Mouse (Mus musculus) retina, postnatal 1 day (tissue): ENCODE data around the gene Gm10912.
A peak's percentile ranks its signal among the peaks of the same experiment; 100 is the strongest.
"Not testable (repeated sequence)": the region's sequence is repeated elsewhere in the genome, so short reads cannot be mapped to it uniquely, and the experiment has no call there.

Experiments used
- DNase-seq: peaks from one replicate; pipeline ENCODE4 v3.0.0-alpha.2; 2012

The Gm10912 gene

DNA sequence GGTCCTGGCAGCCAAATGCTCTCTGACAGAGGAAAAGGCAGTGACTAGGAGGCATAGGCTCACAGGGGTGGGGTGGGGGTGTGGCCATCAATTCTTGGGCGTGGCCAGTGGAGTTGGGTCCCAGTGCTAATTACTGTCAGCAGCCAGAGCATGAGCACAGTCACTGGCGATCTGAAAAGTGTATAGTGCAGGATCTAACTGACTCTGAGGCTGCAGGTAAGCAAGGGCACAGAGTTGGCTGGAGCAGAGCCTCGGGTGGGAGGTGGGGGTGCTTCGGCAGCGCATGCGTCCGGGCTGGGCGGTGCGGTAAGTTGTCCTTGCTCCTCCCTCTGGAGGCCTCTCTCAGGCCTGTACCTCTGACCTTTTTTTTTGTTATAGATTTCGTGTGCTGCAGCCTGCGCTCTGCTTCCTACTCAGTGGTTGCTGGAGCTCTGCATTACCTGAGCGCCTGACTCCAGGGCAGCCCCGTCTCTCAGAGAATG, 4.1 kb downstream of the Gm10912 start, which contains the start of gene Cd59b:
Gene Cd59b, plus strand, starts transcription at position 146 of the 482 bp plus-strand sequence.
- peak; percentile 69 for DNase-seq

DNA sequence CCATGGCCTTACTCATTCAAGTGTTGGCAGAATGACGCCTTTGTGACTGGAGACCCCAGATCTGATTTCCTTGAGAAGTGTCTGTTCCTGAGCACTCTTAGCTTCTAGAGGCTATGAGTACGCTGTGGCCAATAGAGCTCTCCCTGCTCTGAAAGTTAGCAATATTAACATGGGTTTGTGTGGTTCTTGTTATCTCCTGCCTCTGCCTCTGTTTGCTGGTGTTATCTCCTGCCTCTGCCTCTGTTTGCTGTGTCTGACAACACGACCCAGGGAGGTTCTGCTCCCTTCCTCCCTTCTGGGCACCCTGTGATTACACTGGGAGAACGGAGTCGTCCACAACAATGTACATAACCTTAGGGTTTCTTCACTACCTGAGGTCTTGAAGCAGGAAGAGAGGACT, 12.7 kb downstream of the Gm10912 start:
- not testable (repeated sequence) for DNase-seq

DNA sequence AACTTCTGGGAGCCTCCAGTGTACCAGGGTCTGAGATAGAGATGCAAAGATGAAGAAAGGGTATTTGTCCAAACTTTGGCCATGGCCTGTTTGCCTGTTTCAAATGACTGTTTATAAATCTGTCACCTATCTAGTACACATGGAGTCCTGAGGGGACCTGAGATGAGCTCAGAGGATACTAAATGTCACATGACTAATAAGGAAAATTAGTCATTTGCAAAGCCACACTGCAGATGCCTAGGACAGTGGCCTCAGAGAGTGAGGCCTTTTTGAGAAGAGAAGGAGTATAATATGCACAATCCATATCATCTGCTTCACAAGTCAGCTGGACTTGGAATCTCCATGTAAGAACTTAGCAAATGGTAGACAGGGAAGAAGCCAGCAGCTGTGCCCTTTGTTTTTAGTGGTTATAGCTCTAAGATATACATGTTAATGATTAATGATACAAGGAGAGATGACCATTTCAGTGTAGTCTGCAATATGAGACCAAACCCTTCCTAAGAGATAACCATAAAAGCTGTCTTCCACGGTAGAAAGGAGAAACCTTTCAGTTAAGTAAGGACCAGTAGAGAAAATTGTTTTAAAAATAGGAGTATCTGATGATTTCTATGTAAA, 15.9 kb downstream of the Gm10912 start:
- not testable (repeated sequence) for DNase-seq

DNA sequence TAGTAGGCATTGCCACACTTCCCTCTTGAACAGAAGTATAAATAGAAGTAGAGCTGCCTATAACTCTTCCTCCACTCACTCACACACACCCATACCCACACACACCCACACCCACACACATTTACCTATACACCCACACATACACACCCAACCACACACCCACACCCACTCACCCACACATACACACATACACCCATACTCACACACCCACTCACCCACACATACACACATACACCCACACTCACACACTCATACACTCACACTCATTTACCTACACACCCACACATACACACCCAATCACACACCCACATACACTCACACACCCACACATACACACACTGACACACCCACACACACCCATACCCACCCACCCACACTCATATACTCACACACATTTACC, 16.8 kb downstream of the Gm10912 start:
- no peak for DNase-seq

DNA sequence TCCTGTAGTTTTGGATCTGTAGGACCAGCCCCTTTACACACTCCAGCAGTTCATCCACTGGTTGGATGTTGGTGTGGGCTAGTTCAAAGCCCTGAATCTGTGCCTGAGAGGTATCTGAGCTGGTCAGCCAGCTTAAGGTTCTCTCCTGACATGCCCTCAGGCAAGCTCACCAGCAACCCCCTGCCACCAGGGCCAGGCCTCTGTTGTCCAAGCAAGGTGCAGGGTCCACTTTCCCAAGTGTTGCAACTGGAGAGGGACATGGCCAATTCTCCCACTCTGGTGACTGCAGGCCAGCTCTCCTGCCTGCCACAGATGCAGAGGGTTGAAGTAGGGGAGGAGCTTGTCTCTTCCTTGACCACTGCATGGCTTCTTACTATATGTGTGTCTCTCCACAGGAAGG, 18.4 kb downstream of the Gm10912 start:
- DNase-seq, result not testable (repeated sequence)

DNA sequence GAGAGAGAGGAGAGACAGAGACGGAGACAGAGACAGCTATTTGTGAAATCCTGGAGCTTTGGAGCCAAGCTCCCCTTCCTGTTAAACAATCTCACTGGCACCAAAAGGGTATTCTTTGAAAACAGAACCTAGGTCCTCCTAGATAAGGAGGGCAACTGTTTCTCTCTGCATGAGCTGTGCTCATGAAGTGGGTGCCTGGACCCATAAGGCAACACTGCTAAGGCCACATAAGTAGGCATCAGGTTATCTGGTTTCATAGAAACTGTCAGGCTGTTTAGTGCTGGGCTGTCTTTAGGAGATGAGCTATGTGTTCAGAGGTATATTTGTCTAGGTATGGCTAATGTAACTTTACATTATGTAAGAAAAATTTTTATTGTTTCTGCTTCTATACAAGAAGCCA, 21.9 kb downstream of the Gm10912 start:
- DNase-seq, result not testable (repeated sequence)

DNA sequence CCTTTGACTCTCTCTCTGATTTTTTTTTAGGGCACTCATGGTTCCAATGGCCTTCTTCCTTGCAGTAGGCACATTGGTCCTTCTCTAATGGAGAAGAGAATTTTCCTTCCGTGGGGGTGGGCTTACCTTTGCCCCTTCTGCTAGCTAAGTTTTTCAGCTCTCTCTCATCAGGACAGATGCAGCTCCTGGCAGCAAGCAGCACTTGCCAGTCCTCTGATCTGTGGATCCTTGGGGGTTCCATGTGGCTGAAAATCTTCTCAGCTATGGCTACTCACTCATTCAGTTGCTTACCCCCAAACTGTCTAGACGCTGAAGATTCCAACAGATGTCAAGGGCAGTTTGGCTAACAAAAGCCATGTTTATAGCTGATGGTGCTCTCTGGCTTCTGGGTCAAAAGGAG, 27.7 kb downstream of the Gm10912 start:
- no peak for DNase-seq

DNA sequence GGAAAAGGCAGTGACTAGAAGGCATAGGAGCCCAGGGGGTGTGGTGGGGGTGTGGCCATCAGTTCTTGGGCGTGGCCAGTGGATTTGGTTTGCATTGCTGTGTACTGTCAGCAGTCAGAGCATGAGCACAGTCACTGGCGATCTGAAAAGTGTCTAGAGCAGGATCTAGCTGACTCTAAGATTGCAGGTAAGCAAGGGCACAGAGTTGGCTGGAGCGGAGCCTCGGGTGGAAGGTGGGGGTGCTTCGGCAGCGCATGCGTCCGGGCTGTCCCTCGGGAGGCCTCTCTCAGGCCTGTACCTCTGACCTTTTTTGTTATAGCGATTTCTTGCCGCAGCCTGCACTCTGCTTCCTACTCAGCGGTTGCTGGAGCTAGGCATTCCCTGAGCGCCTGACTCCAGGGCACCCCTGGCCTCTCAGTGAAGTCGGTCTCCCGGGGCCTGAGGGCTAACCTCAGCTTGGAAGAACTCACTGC, 30.2 kb downstream of the Gm10912 start, which contains the start of gene Cd59a:
Gene Cd59a, plus strand, starts transcription at position 61 of the 473 bp plus-strand sequence.
- peak; percentile 76 for DNase-seq

DNA sequence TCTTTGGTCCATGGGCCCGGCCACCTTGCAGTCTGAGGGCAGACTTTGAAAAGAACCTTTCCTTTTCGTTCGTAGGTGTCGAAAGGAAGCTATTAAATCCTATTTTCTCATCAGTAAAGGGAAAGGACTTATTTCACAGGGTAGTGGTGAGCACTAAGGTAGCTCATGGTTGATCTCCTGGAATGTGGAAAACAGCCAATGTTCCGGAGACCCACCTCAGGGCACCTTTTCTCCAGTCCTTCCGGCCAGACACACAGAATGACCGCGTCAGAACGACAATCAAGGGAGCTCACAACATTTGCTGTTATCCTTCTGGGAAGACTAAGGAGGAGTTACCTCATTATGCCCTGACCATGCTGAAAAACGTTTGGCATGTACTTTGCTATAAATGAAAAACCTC, 30.6 kb downstream of the Gm10912 start:
- peak; percentile 6 for DNase-seq

DNA sequence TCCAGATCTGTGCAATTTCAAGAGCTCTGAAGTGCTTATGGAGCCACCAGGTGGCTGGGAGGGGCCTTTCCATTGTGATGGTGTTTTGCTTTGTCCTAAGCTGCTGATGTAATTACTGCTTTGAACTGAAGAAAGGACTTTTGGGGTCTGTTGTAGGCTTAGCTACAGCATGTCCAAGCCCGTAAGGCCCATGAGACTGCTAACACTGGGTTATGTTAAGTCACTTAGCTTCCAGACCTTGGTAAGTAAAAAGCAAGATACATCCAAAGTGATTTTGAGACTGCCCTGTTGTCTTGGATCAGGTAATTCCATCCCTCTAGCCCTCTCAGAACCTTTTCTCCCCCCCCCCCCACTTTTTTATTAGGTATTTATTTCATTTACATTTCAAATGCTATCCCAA, 31.2 kb downstream of the Gm10912 start:
- not testable (repeated sequence) for DNase-seq

DNA sequence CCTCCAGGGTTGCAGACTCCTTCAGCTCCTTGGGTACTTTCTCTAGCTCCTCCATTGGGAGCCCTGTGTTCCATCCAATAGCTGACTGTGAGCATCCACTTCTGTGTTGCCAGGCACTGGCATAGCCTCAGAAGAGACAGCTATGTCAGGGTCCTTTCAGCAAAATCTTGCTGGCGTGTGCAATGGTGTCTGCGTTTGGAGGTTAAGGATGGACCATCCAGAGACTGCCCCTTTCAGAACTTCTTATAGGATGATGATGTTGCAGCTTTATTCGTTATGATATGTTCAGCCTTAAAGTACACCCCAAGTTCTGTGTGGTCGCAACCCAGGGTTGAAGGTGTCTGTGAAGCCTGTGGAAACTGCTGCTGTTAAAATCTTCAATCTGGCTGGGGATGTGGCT, 31.8 kb downstream of the Gm10912 start:
- not testable (repeated sequence) for DNase-seq

DNA sequence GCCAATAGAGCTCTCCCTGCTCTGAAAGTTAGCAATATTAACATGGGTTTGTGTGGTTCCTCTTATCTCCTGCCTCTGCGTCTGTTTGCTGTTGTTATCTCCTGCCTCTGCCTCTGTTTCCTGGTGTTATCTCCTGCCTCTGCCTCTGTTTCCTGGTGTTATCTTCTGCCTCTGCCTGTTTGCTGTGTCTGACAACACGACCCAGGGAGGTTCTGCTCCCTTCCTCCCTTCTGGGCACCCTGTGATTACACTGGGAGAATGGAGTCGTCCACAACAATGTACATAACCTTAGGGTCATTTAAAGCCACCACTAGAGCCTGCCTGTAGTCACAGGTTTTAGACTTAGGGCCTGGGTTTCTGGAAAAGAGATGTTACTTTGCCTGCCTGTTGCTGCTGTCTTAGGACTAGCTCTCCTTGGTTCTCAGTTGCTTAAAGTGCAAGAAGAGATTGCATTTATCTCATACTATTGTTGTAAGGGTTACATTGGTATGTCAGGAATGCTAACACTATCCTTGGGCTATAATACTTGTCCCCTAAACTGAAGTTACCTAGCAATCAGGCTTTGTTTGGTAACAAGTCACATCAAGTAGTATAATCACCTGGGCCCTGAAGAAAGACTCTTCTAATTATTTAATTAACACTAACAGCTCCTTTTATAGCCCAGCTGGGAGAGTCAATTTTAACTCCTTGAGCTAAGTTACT, 33.1 kb downstream of the Gm10912 start:
- no peak for DNase-seq

DNA sequence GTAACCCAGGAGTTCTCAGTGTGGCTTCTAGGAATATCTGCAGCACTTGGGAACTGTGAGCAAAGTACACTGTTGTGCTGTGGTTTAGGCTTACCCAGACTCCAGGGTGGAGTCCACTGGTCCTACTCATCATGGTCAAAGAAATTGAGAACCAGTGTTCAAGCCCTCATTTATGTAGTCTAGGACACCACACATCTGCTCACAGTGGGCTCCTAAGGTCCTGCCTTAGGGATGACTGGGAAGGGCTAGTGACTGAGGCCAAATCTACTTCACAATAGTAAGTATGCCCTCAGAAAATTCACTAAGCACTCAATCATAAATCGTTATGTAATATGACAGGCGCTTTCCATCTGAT, 33.6 kb downstream of the Gm10912 start:
- DNase-seq, result no peak

DNA sequence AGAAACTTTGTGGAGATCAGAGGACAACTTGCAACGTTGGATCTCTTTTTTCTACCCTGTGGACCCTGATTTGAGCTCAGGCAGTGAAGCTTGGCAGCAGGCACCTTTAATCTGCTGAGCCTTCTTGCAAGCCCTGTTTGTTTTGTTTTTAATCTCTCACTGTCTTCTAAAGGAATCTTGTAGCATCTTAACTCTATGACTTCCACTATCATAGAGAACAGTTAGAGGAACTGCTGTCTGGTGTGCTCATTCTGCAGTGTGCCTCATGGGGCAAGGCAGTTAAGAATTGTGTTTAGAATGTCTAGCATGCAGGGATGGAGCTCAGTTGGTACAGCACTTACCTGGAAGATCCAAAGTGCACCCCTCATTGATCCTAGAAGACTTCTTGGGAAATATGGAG, 34.3 kb downstream of the Gm10912 start:
- no peak for DNase-seq

DNA sequence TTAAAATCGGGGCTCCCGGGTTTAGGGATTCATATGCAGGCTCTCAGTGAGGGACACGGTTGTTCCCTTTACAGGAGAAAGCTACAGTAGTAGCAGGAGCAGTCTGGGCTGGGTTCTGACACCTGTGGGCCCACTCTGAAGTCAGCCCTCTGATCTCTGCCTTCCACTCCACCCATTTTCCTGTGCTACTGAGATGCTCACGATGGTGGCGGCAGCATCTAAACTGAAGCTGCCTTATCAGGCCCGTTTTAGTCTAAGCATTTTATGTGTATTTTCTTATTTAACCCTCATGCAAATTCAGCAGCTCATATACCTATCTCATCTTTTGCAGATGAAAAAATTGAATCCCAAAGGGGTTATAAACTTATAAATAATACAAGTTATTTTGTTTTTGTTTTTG, 39.2 kb downstream of the Gm10912 start:
- DNase-seq, result no peak

DNA sequence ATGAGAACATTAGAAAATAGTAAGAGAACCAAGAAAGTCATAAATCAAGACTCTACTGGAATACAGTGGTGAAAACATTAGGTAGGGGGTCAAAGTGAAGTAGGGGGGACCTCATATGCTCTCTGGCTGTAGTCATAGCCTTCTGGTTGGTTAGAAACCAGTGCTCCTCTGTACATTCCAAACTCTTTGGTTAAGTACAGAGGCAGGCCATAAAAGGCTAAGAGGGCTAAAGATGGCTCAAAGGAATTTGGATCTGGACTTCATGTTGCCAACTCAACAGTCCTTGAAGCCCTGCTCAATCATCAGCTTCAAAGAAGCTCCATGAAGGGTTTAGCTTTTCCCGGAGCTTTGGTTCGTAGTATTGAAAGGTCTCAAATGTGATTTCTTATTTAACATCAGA, 43.4 kb downstream of the Gm10912 start:
- DNase-seq, result not testable (repeated sequence)

DNA sequence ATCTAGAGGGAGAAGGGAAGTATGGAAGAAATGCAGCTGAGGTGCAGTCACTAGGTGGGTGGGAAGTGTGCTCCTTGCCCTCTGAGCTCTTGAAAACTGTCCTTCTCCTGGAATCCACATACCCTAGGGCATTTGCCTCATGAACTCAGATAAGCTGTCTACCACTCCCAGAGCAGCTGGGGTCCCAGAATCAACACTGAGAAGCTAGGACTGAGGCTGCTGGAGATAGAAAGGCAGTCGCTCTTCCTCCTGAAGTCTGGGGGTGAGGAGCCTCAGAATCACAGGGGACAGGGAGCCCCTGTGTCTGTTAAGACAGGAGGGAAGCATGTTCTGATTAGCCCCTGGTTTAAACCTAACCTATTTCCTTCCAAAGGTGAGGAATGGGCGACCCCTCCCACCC, 43.9 kb downstream of the Gm10912 start:
- no peak for DNase-seq

DNA sequence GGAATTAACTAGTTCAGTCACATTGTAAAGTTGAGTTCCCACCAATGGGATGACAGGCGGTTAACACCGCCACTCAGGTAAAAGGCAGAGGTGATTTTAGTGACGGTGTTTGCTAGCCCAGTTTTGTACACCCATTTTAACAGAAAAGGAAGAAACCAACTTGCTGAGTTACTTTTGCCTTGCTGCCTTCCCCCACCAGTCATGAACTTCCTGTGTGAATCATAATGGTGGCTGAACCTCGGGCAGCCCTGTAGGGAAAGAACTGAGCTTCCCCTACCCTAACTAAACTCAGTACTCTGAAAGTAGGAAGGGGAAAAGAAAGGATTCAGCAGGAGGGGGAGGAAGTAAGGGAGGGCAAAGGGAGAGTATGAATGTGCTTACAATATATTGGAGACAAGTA, 44.4 kb downstream of the Gm10912 start:
- no peak for DNase-seq

DNA sequence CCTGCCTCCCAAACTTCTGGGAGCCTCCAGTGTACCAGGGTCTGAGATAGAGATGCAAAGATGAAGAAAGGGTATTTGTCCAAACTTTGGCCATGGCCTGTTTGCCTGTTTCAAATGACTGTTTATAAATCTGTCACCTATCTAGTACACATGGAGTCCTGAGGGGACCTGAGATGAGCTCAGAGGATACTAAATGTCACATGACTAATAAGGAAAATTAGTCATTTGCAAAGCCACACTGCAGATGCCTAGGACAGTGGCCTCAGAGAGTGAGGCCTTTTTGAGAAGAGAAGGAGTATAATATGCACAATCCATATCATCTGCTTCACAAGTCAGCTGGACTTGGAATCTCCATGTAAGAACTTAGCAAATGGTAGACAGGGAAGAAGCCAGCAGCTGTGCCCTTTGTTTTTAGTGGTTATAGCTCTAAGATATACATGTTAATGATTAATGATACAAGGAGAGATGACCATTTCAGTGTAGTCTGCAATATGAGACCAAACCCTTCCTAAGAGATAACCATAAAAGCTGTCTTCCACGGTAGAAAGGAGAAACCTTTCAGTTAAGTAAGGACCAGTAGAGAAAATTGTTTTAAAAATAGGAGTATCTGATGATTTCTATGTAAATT, 45.7 kb downstream of the Gm10912 start:
- DNase-seq, result not testable (repeated sequence)

DNA sequence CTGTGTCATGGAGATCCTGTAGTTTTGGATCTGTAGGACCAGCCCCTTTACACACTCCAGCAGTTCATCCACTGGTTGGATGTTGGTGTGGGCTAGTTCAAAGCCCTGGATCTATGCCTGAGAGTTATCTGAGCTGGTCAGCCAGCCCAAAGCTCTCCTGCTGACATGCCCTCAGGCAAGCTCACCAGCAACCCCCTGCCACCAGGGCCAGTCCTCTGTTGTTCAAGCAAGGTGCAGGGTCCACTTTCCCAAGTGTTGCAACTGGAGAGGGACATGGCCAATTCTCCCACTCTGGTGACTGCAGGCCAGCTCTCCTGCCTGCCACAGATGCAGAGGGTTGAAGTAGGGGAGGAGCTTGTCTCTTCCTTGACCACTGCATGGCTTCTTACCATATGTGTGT, 47.9 kb downstream of the Gm10912 start:
- DNase-seq, result not testable (repeated sequence)

DNA sequence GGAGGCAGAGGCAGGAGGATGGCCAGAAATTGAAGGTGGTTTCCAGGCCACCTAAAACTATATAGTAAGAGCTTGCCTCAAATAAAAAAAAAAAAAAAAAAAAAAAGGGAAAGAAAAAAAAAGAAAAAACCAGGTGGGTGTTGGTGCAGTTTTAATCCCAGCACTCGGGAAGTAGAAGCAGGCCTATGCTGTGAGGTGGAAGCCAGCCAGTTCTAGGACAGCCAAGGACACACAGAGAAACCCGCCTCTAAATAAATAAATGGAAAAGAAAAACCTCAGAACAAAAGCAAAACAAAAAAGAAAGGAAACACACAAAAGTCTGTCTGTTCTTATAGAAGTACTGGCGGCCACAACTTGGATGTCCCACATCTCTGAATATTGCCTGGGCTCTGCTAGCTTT, 49.3 kb downstream of the Gm10912 start:
- DNase-seq, result no peak
